Mouse (Mus musculus) midbrain, embryonic 14.5 days (tissue): ENCODE results near the gene Ppp1r14b. TPM values are rescaled to one million over a fixed set of nuclear protein-coding genes. Genes with fewer than 3 reads are reported as not detected.

Experiments
- ATAC-seq: fragments of 200-750 bp; cut with Nextera tagmentation; 2 replicates; pipeline ENCODE4 v1.8.0; 2017; ENCODE audit warnings: moderate number of reproducible peaks, moderate library complexity; ENCODE audit not compliant: low FRiP score, low TSS enrichment
- DNase-seq: peaks from one replicate; pipeline ENCODE4 v3.0.0-alpha.2; 2015
- H3K27ac ChIP-seq: fragments of 300-500 bp; sonication (generic); replicated peaks from 2 replicates; pipeline ENCODE4 v1.5.1; 2014; ENCODE audit warnings: mild to moderate bottlenecking, low read depth, low read length, moderate library complexity
- H3K27me3 ChIP-seq: fragments of 300-500 bp; sonication (generic); 2 replicates; pipeline ENCODE4 v1.6.1; 2014; ENCODE audit warnings: low read length, control low read depth, mixed read lengths; ENCODE audit not compliant: control insufficient read depth, insufficient read depth
- H3K36me3 ChIP-seq: fragments of 300-500 bp; sonication (generic); 2 replicates; pipeline ENCODE4 v1.6.1; 2014; ENCODE audit warnings: low read length, control low read depth; ENCODE audit not compliant: control insufficient read depth, insufficient read depth
- H3K4me1 ChIP-seq: fragments of 300-500 bp; sonication (generic); 2 replicates; pipeline ENCODE4 v1.6.1; 2014; ENCODE audit warnings: mild to moderate bottlenecking, antibody characterized with exemption, low read length, control low read depth; ENCODE audit not compliant: control insufficient read depth, insufficient read depth
- H3K4me2 ChIP-seq: fragments of 300-500 bp; sonication (generic); 2 replicates; pipeline ENCODE4 v1.6.1; 2014; ENCODE audit warnings: mild to moderate bottlenecking, low read length, moderate library complexity
- H3K4me3 ChIP-seq: fragments of 300-500 bp; sonication (generic); replicated peaks from 2 replicates; pipeline ENCODE4 v1.5.1; 2014; ENCODE audit warnings: low read depth, low read length
- H3K9ac ChIP-seq: fragments of 300-500 bp; sonication (generic); replicated peaks from 2 replicates; pipeline ENCODE4 v1.6.1; 2014; ENCODE audit warnings: mild to moderate bottlenecking, low read length, moderate library complexity
- H3K9me3 ChIP-seq: fragments of 300-500 bp; sonication (generic); 2 replicates; pipeline ENCODE4 v1.6.1; 2016; ENCODE audit warnings: low read length, control low read depth, mixed read lengths; ENCODE audit not compliant: control insufficient read depth
- WGBS: fragments of 180-500 bp; shearing (Covaris S2); extraction: QIAGEN DNeasy Blood & Tissue Kit; methylation state at CpG from one replicate; pipeline ENCODE4 v1.1.7; 2014; 5-methylcytosine and 5-hydroxymethylcytosine counted together
- polyA plus RNA-seq: library from polyadenylated mRNA; unstranded; fragments of >200 nt; fragmentation: Nextera tagmentation; extraction: Ambion mirVana; gene quantifications from 2 replicates; pipeline ENCODE4 v1.2.1, GENCODE M21; 2014

Gene Ppp1r14b
- polyA plus RNA-seq, 1 experiment from 2014 or later = 198 TPM

- no peaks in the 10 kb centered on the region for H3K9me3 ChIP-seq
- H3K27ac ChIP-seq = peak overlapping the region; percentile 32
- WGBS = 61% methylated on average over 14 of the region's 14 CpGs
- no peak for DNase-seq
- 0 out of 2 replicates have a peak, but pooled peaks cover under 1% of the 10 kb centered on the region for H3K36me3 ChIP-seq
- peak overlapping the region; percentile 70 for H3K9ac ChIP-seq
- H3K27me3 ChIP-seq = no peaks in the 10 kb centered on the region
- peak overlapping the region; percentile 50 for H3K4me3 ChIP-seq
- ATAC-seq = no peak
- H3K4me2 ChIP-seq = peak overlapping the region; percentile 89
- H3K4me1 ChIP-seq = peaks cover 36% of the 10 kb centered on the region
These were observed 18.4 kb downstream of the Ppp1r14b start for GRCm38 (mm10) chr19:6993011-6993770.

- no peak for ATAC-seq
- no peak overlapping the region for H3K27ac ChIP-seq
- H3K4me1 ChIP-seq = peaks cover 34% of the 10 kb centered on the region
- no peaks in the 10 kb centered on the region for H3K9me3 ChIP-seq
- H3K4me3 ChIP-seq = no peak overlapping the region
- H3K4me2 ChIP-seq = no peak overlapping the region; the same call in 1 of the 2 replicates
- H3K9ac ChIP-seq = no peak overlapping the region
- DNase-seq = no peak
- no peaks in the 10 kb centered on the region for H3K27me3 ChIP-seq
- peaks cover 8% of the 10 kb centered on the region for H3K36me3 ChIP-seq
- 88% methylated on average over 8 of the region's 8 CpGs for WGBS
These were observed 19.2 kb downstream of the Ppp1r14b start for GRCm38 (mm10) chr19:6994002-6994401.

GRCm38 (mm10) chr19:6994489-6994888 is 19.7 kb downstream of the Ppp1r14b start:
- H3K9ac ChIP-seq = no peak overlapping the region
- DNase-seq = no peak
- no peaks in the 10 kb centered on the region for H3K27me3 ChIP-seq
- no peak overlapping the region for H3K4me3 ChIP-seq
- H3K9me3 ChIP-seq = no peaks in the 10 kb centered on the region
- ATAC-seq = no peak
- WGBS = 85% methylated on average over 8 of the region's 8 CpGs
- H3K36me3 ChIP-seq = peaks cover 13% of the 10 kb centered on the region
- no peak overlapping the region for H3K27ac ChIP-seq
- H3K4me2 ChIP-seq = peak overlapping the region; percentile 87; the same call in 1 of the 2 replicates
- H3K4me1 ChIP-seq = peaks cover 34% of the 10 kb centered on the region

- peaks cover 34% of the 10 kb centered on the region for H3K4me1 ChIP-seq
- ATAC-seq (no peak), DNase-seq (no peak)
- peak overlapping the region; percentile 73 for H3K9ac ChIP-seq
- peak overlapping the region; percentile 63 for H3K4me3 ChIP-seq
- no peaks in the 10 kb centered on the region for H3K27me3 ChIP-seq
- peaks cover 22% of the 10 kb centered on the region for H3K36me3 ChIP-seq
- no peaks in the 10 kb centered on the region for H3K9me3 ChIP-seq
- 48% methylated on average over 21 of the region's 21 CpGs for WGBS
- 0 out of 2 replicates have a peak overlapping the region, but pooled peaks have one; percentile 67 for H3K27ac ChIP-seq
- H3K4me2 ChIP-seq = peak overlapping the region; percentile 87
These were observed 20.7 kb downstream of the Ppp1r14b start for GRCm38 (mm10) chr19:6995255-6995991.

GRCm38 (mm10) chr19:6996006-6996405 is 21.2 kb downstream of the Ppp1r14b start, which contains the start of the genes Nudt22 and Trpt1:
TSS of gene Nudt22 (minus strand) at chr19:6996117.
TSS of gene Trpt1 (plus strand) at chr19:6996131.
- H3K36me3 ChIP-seq = peaks cover 22% of the 10 kb centered on the region
- DNase-seq (peak; percentile 88), ATAC-seq (peak; percentile 59)
- H3K9ac ChIP-seq = peak within 1 kb of the TSS; percentile 73
- H3K9me3 ChIP-seq = no peaks in the 10 kb centered on the region
- H3K4me1 ChIP-seq = peaks cover 34% of the 10 kb centered on the region
- peak within 1 kb of the TSS; percentile 67; the same call in 1 of the 2 replicates for H3K27ac ChIP-seq
- whole genome bisulfite sequencing = under 1% methylated on average over 24 of the region's 24 CpGs
- peak within 1 kb of the TSS; percentile 87 for H3K4me2 ChIP-seq
- H3K27me3 ChIP-seq = no peaks in the 10 kb centered on the region
- peak within 1 kb of the TSS; percentile 63 for H3K4me3 ChIP-seq

- ATAC-seq (no peak), DNase-seq (no peak)
- WGBS = 82% methylated on average over 9 of the region's 9 CpGs
- no peaks in the 10 kb centered on the region for H3K27me3 ChIP-seq
- no peak overlapping the region for H3K27ac ChIP-seq
- no peak overlapping the region for H3K4me2 ChIP-seq
- H3K9ac ChIP-seq = no peak overlapping the region
- no peak overlapping the region for H3K4me3 ChIP-seq
- peaks cover 22% of the 10 kb centered on the region for H3K36me3 ChIP-seq
- peaks cover 29% of the 10 kb centered on the region for H3K4me1 ChIP-seq
- no peaks in the 10 kb centered on the region for H3K9me3 ChIP-seq
These were observed 23.0 kb downstream of the Ppp1r14b start for GRCm38 (mm10) chr19:6997721-6998290.

GRCm38 (mm10) chr19:6999360-7000063 is 24.7 kb downstream of the Ppp1r14b start:
- Histone ChIP-seq H3K27ac (no peak overlapping the region), H3K36me3 (peaks cover 22% of the 10 kb centered on the region), H3K9ac (no peak overlapping the region), H3K4me1 (peaks cover 22% of the 10 kb centered on the region), H3K4me3 (no peak overlapping the region), H3K9me3 (no peaks in the 10 kb centered on the region), H3K4me2 (no peak overlapping the region), H3K27me3 (no peaks in the 10 kb centered on the region)
- DNase-seq (no peak), ATAC-seq (no peak)
- WGBS = 96% methylated on average over 19 of the region's 19 CpGs

- Histone ChIP-seq H3K9ac (no peak overlapping the region), H3K4me3 (no peak overlapping the region), H3K4me2 (no peak overlapping the region), H3K9me3 (no peaks in the 10 kb centered on the region), H3K27ac (no peak overlapping the region), H3K36me3 (no peaks in the 10 kb centered on the region), H3K4me1 (no peaks in the 10 kb centered on the region), H3K27me3 (no peaks in the 10 kb centered on the region)
- WGBS = 89% methylated on average over 9 of the region's 9 CpGs
- no peak for DNase-seq
- no peak for ATAC-seq
These were observed 32.3 kb downstream of the Ppp1r14b start for GRCm38 (mm10) chr19:7006892-7007593.
